23 mouse cellular contexts compared by ENCODE assay signal in the genomic region with DNA sequence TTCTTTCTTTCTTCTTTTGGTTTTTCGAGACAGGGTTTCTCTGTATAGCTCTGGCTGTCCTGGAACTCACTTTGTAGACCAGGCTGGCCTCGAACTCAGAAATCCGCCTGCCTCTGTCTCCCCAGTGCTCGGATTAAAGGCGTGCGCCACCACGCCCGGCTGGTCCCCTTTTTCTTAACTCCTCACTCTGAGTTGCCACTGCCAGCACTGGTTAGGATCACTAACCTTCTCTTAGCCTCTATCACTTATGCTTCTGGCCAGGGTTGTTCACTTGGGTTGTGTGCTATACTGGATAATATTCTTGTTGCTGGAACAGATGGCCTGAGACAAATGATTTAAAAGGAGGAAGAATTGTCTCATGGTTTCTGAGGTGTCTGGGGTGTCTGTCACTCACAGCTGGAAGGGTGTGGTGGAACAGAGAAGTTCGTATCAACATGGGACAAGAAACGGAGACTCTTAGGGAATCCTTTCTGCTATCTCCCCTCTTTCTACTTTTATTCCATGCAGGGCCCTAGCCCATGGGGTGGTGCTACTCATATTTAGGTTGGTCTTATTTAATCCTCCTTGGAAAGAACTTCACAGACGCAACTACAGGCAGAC.
DNase-seq lines count a peak whose midpoint lies in the region; ATAC-seq and TF ChIP-seq lines count a peak whose summit lies in the region.
"Had no signal": no experiment of that assay in that cellular context is flagged by ENCODE, and none has a peak within 500 bp of the region (broad histone marks: within the 10 kb centered on the region; RNA-seq: fewer than 3 reads in every experiment).

No protein-coding gene starts in this region.

- no peak for TF ChIP-seq CTCF in liver, embryonic 14.5 days (IDR thresholded peaks at IDR 0.05; ENCODE audit: low read depth)
- TF ChIP-seq CTCF in small intestine, adult 2 months (IDR thresholded peaks at IDR 0.05; ENCODE audit: extremely low read depth, insufficient read length, insufficient replicate concordance, low read depth, low read length), result no peak

- no peak for TF ChIP-seq POLR2A in small intestine, adult 2 months (IDR thresholded peaks at IDR 0.05; ENCODE audit: low read depth, low read length)

- no peaks in the 10 kb centered on the region for H3K36me3 ChIP-seq in liver, embryonic 14.5 days (replicated peaks; ENCODE audit: control insufficient read depth, insufficient read depth, low read depth)
- H3K36me3 ChIP-seq in small intestine, adult 2 months (ENCODE audit: control insufficient read depth, insufficient read depth, low read length), result no peaks in the 10 kb centered on the region
- no peaks in the 10 kb centered on the region for H3K36me3 ChIP-seq in hindbrain, embryonic 13.5 days
- H3K36me3 ChIP-seq in hindbrain, embryonic 10.5 days, result no peaks in the 10 kb centered on the region
- H3K36me3 ChIP-seq: embryonic facial prominence, embryonic 10.5 days; G1E; hindbrain, embryonic 15.5 days; kidney, embryonic 15.5 days; limb, embryonic 15.5 days; midbrain, embryonic 13.5 days had no signal

- H3K4me2 ChIP-seq in liver, embryonic 14.5 days (ENCODE audit: low read depth), result peak overlapping the region; percentile 30
- H3K4me2 ChIP-seq in hindbrain, embryonic 13.5 days, result no peak overlapping the region
- H3K4me2 ChIP-seq: heart, embryonic 11.5 days; hindbrain, embryonic 15.5 days; kidney, embryonic 15.5 days; limb, embryonic 15.5 days; midbrain, embryonic 13.5 days had no signal

- WGBS in liver, embryonic 14.5 days (ENCODE audit: insufficient replicate concordance), result 69% methylated on average over 11 of the region's 11 CpGs
- 52% methylated on average over 11 of the region's 11 CpGs for WGBS in small intestine, adult 2 months
- 91% methylated on average over 11 of the region's 11 CpGs for WGBS in hindbrain, embryonic 13.5 days
- WGBS in hindbrain, embryonic 10.5 days, result 93% methylated on average over 11 of the region's 11 CpGs

- H3K9ac ChIP-seq in liver, embryonic 14.5 days (replicated peaks), result no peak overlapping the region; the same call in 1 of the 2 replicates
- H3K9ac ChIP-seq in hindbrain, embryonic 13.5 days, result no peak overlapping the region
- H3K9ac ChIP-seq: hindbrain, embryonic 15.5 days; kidney, embryonic 15.5 days; limb, embryonic 15.5 days; midbrain, embryonic 13.5 days had no signal

- H3K27ac ChIP-seq in liver, embryonic 14.5 days, result peak overlapping the region; percentile 77
- H3K27ac ChIP-seq in small intestine, adult 2 months (ENCODE audit: insufficient read depth, low read depth, low read length), result peak overlapping the region; percentile 1; the same call in 1 of the 2 replicates
- no peak overlapping the region for H3K27ac ChIP-seq in hindbrain, embryonic 13.5 days
- no peak overlapping the region for H3K27ac ChIP-seq in hindbrain, embryonic 10.5 days
- H3K27ac ChIP-seq: embryonic facial prominence, embryonic 10.5 days; hindbrain, embryonic 15.5 days; kidney, embryonic 15.5 days; limb, embryonic 15.5 days; midbrain, embryonic 13.5 days had no signal

- H3K27me3 ChIP-seq in liver, embryonic 14.5 days (ENCODE audit: control insufficient read depth, insufficient read depth, low read length), result no peaks in the 10 kb centered on the region; the same call in 1 of the 2 replicates
- no peaks in the 10 kb centered on the region for H3K27me3 ChIP-seq in small intestine, adult 2 months (ENCODE audit: control insufficient read depth, insufficient read depth, low read length)
- 0 out of 2 replicates have a peak, but pooled peaks cover 3% of the 10 kb centered on the region for H3K27me3 ChIP-seq in hindbrain, embryonic 13.5 days
- no peaks in the 10 kb centered on the region for H3K27me3 ChIP-seq in hindbrain, embryonic 10.5 days (ENCODE audit: insufficient read depth, poor library complexity, severe bottlenecking)
- H3K27me3 ChIP-seq: CH12.LX; hindbrain, embryonic 15.5 days; kidney, embryonic 15.5 days; limb, embryonic 15.5 days; midbrain, embryonic 13.5 days; Patski had no signal

- peak; percentile 80 for ATAC-seq in erythroid progenitor cell, adult 5-6 weeks (replicated peaks; ENCODE audit: low FRiP score, poor library complexity, severe bottlenecking)
- ATAC-seq in liver, embryonic 14.5 days (ENCODE audit: insufficient read depth), result peak; percentile 79
- no peak for ATAC-seq in hindbrain, embryonic 13.5 days (ENCODE audit: low FRiP score)
- ATAC-seq: lung, postnatal 0 days; midbrain, embryonic 13.5 days; Patski had no signal

- H3K4me1 ChIP-seq in liver, embryonic 14.5 days (replicated peaks; ENCODE audit: control insufficient read depth in 2 of 2, insufficient read depth in 2 of 2, low read length in 1 of 2), result peaks cover 29 to 32% of the 10 kb centered on the region in 2 experiments
- peaks cover 7% of the 10 kb centered on the region for H3K4me1 ChIP-seq in small intestine, adult 2 months (ENCODE audit: control insufficient read depth, insufficient read depth, insufficient read length, low read length)
- peaks cover 5% of the 10 kb centered on the region for H3K4me1 ChIP-seq in hindbrain, embryonic 13.5 days (replicated peaks)
- H3K4me1 ChIP-seq in hindbrain, embryonic 10.5 days (replicated peaks), result peaks cover 9% of the 10 kb centered on the region

- H3K9me3 ChIP-seq in liver, embryonic 14.5 days (ENCODE audit: control insufficient read depth, low read length), result no peaks in the 10 kb centered on the region
- H3K9me3 ChIP-seq in hindbrain, embryonic 13.5 days, result no peaks in the 10 kb centered on the region
- H3K9me3 ChIP-seq in hindbrain, embryonic 10.5 days, result no peaks in the 10 kb centered on the region
- H3K9me3 ChIP-seq: embryonic facial prominence, embryonic 10.5 days; G1E; hindbrain, embryonic 15.5 days; kidney, embryonic 15.5 days; limb, embryonic 15.5 days; midbrain, embryonic 13.5 days had no signal

- no peak overlapping the region for H3K4me3 ChIP-seq in liver, embryonic 14.5 days (ENCODE audit: insufficient read depth in 1 of 2, low read depth in 2 of 2, low read length in 2 of 2)
- no peak overlapping the region for H3K4me3 ChIP-seq in small intestine, adult 2 months (ENCODE audit: low read depth, low read length)
- no peak overlapping the region for H3K4me3 ChIP-seq in hindbrain, embryonic 13.5 days
- no peak overlapping the region for H3K4me3 ChIP-seq in hindbrain, embryonic 10.5 days
- H3K4me3 ChIP-seq: embryonic facial prominence, embryonic 10.5 days; hindbrain, embryonic 15.5 days; kidney, embryonic 15.5 days; limb, embryonic 15.5 days; midbrain, embryonic 13.5 days had no signal

- peak; percentile 25 for DNase-seq in kidney, adult 18-20 months
- DNase-seq in kidney, postnatal 10 days, result no peak
- DNase-seq in liver, embryonic 14.5 days (ENCODE audit: low read depth in 3 of 3, low spot score in 3 of 3), result peak in 2 of 3 experiments; percentile 34 to 36
- no peak for DNase-seq in hindbrain, embryonic 10.5 days (ENCODE audit: low spot score)
- DNase-seq: B cell, adult 2 months; cerebellum, adult 11-12 months; cerebellum, postnatal 10 days; heart, postnatal 10 days; kidney, postnatal 4 days; thymus, postnatal 25 days had no signal

- TF ChIP-seq EP300 in liver, embryonic 14.5 days (IDR thresholded peaks at IDR 0.05; ENCODE audit: low read depth), result peak; percentile 1; the same call in 1 of the 2 replicates

Comparison
In these comparisons a context has a peak if more than half of its experiments do, and no peak if none do; other contexts are left out.
1. DNase-seq: peak in kidney, adult 18-20 months (single experiment) and liver, embryonic 14.5 days (2 of 3); none in kidney, postnatal 10 days (single experiment) and hindbrain, embryonic 10.5 days (single experiment).
2. H3K27ac ChIP-seq: peak in liver, embryonic 14.5 days (single experiment) and small intestine, adult 2 months (single experiment); none in hindbrain, embryonic 13.5 days (single experiment) and hindbrain, embryonic 10.5 days (single experiment).